Mouse (Mus musculus) lung, postnatal 14 days (tissue): ENCODE data around the gene Il17c.

Experiments
- DNase-seq: peaks from one replicate; pipeline ENCODE4 v3.0.0; 2021

The Il17c gene

GRCm38 (mm10) chr8:122460524-122461472 lies 39.0 kb downstream of the Il17c start, which contains the start of gene Snai3:
Gene Snai3 (minus strand): TSS chr8:122460733.
- DNase-seq = peak; percentile 68

GRCm38 (mm10) chr8:122461473-122462148 lies 39.8 kb downstream of the Il17c start:
- DNase-seq = no peak

GRCm38 (mm10) chr8:122462510-122462909 lies 40.7 kb downstream of the Il17c start:
- no peak for DNase-seq

DNA sequence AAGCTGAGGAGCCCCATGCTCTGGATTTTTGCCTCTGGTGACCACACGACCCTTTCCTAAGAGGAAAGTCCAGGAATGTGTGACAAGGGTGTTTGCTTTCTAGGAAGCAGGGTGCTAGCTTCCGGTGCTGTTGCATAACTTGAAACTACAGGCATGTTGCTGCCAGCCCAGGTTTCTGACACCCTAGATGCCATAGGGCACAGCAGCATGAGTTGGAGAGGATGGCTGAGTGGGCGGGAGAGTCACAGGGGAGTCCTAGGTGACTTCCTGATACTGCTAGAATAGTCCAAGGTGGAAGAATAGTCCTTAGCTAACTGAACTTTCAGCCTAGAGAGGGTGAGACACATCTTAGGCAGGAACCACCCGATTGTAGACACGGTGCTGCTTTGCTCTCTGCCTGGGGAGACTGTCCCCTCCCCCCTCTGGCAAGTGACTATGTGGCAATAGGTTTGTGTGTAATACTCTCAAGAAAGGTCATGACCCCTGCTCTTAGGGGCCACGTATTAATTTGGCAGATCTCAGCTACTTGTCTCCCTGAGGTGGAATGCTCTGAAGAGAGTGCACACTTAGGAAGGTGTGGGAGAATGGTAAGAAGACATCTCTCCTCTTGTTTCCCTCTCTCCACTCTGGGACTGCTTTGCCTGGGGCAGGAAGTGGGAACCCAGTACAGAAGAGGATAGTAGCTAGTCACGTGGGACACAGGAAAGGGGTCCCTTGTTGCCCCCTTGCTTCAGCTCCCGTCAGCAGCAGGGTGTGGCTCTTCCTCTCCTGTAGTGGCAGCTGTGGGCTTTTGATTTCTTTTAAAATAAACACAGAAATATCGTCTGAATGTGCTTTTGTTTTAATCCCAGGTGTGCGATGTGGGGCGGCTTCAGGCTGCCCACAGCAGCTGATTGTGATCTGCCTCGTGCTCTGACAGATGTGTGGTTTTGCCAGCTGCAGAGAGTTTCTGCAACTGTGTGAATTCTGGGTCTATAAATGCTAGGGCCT lies 42.1 kb downstream of the Il17c start:
- peak; percentile 32 for DNase-seq

DNA sequence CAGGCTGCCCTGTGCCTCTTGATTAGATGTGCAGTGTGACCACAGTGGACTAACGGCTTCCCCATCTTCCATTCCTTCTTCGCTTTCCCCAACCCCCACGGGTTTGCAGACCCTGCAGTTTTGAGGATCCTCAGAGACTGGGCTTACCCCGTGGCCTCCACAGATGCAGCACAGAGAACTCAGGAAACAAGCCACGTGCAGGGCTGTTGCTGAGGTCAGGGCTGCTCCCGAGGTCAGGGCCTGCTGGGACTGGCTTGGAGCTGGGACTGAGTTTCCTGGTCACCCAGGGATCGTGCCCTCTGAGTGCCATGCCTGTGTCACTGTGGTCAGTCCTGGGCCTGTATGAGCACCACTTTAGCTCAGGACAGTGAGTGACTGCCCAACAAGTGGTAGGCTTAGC lies 43.2 kb downstream of the Il17c start:
- no peak for DNase-seq

DNA sequence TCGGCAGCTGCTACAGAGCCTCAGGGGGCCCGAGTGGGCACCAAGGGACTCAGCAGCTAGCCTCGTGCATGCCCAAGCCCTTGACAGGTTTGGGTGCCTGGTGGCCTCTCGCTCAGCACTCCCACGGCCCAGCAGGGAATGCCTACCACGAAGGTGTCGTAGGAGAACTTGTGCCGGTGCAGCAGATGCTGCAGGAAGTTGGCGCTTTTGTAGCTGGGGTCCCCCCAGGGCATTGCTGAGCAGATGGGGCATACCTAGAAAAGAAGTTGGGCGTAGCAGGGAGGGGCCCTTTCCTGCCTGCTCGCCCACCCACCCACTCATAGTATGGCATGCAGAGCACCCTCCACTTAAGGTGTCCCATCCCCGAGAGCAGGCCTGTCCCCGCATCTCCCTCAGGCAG lies 46.0 kb downstream of the Il17c start:
- DNase-seq = no peak

DNA sequence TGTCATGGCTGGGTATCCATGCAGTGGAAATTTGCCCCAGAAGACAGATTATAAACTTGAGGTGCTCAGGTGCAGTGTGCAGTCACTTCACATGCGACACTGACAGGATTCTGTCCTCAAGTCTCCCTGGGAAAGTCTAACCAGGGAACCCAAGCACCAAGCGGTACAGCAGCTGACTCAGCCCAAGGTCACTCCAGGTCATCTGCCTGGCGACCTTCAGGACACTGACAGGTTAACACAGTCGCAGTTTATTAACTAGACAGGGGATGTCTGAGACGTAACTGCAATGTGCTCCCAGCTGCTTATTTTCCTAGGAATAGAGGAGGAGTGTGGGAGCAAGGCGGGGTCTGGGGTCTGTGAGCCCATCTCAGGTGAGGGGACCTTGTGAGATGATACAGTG lies 47.6 kb downstream of the Il17c start:
- DNase-seq = no peak

DNA sequence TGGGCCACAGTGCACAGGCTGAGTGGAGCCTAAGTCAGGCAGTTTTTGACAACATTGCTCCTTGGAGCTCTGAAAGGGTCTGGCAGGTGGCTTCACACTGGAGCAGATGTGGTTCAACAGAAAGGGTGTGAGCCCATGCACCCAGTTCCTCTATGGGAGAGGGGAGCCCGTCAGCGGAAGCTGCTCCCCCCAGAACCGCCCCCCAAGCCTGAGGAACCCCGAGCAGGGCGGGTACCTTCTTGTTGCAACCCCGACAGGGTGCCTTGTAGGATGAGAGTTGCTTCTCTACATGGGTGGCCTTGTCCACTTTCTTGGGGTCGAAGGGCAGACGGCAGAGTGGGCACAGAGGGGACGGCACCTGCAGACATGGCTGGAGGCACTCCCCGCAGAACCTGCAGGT lies 48.1 kb downstream of the Il17c start:
- no peak for DNase-seq

GRCm38 (mm10) chr8:122470691-122471090 lies 48.9 kb downstream of the Il17c start:
- DNase-seq = no peak
